Mouse (Mus musculus) erythroid progenitor cell, adult 5-6 weeks (primary cell): ENCODE measurements around the gene Ccdc8. TPM values are rescaled to one million over a fixed set of nuclear protein-coding genes. Genes with fewer than 3 reads are reported as not detected.

Experiments
- ATAC-seq: replicated peaks from 2 replicates; pipeline ENCODE4 v1.8.0; 2016; ENCODE audit warnings: moderate number of reproducible peaks, mild to moderate bottlenecking, moderate TSS enrichment, inconsistent platforms; ENCODE audit not compliant: poor library complexity, low FRiP score, severe bottlenecking
- total RNA-seq, 2 experiments: library from RNA; stranded (forward) in 1 of 2; stranded (reverse) in 1 of 2; fragments of 150-400 nt in 1 of 2; fragments of 186-747, 209-891 nt in 1 of 2; gene quantifications; 2 replicates each; pipeline versions ENCODE4 v1.2.3 to v1.2.4; 2015 to 2017; ENCODE audit warnings: low replicate concordance in 2 of 2

The Ccdc8 gene
- total RNA-seq, 2 experiments from 2014 or later = not detected

- ATAC-seq = no peak
Measured at GRCm38 (mm10) chr7:17030239-17030638, 37.7 kb downstream of the Ccdc8 start.

- ATAC-seq = no peak
Measured at GRCm38 (mm10) chr7:17038018-17038695, 45.6 kb downstream of the Ccdc8 start.

- ATAC-seq = no peak
Measured at GRCm38 (mm10) chr7:17039373-17039772, 46.9 kb downstream of the Ccdc8 start.

GRCm38 (mm10) chr7:17045743-17046142 is 53.2 kb downstream of the Ccdc8 start:
- no peak for ATAC-seq

Other genes with a start within 250 kb of the Ccdc8 start
- gene Slc1a5, start 211.4 kb upstream of the Ccdc8 start, total RNA-seq (2015; ENCODE audit: low replicate concordance) = 596 and 609 TPM in 2 replicates
- 412 and 455 TPM in 2 replicates for gene Slc1a5, start 211.4 kb upstream of the Ccdc8 start, total RNA-seq (2017; ENCODE audit: low replicate concordance)
- gene Strn4, start 176.8 kb upstream of the Ccdc8 start, total RNA-seq (2015; ENCODE audit: low replicate concordance) = 75.0 and 87.2 TPM in 2 replicates
- gene Strn4, start 176.8 kb upstream of the Ccdc8 start, total RNA-seq (2017; ENCODE audit: low replicate concordance) = 76.9 and 128 TPM in 2 replicates
- 6.5 and 7.5 TPM in 2 replicates for gene Fkrp, start 176.0 kb upstream of the Ccdc8 start, total RNA-seq (2015; ENCODE audit: low replicate concordance)
- 4.9 and 19.6 TPM in 2 replicates for gene Fkrp, start 176.0 kb upstream of the Ccdc8 start, total RNA-seq (2017; ENCODE audit: low replicate concordance)
- gene Prkd2, start 149.8 kb upstream of the Ccdc8 start, total RNA-seq (2015; ENCODE audit: low replicate concordance) = 8.3 and 18.4 TPM in 2 replicates
- gene Prkd2, start 149.8 kb upstream of the Ccdc8 start, total RNA-seq (2017; ENCODE audit: low replicate concordance) = 3.8 and 4.9 TPM in 2 replicates
- gene Dact3, start 117.4 kb upstream of the Ccdc8 start, total RNA-seq (2015; ENCODE audit: low replicate concordance) = not detected in 2 replicates
- gene Dact3, start 117.4 kb upstream of the Ccdc8 start, total RNA-seq (2017; ENCODE audit: low replicate concordance) = not detected in 2 replicates
- not detected in 2 replicates for gene Gng8, start 100.9 kb upstream of the Ccdc8 start, total RNA-seq (2015; ENCODE audit: low replicate concordance)
- not detected in 2 replicates for gene Gng8, start 100.9 kb upstream of the Ccdc8 start, total RNA-seq (2017; ENCODE audit: low replicate concordance)
- gene Ptgir, start 86.2 kb upstream of the Ccdc8 start, total RNA-seq (2015; ENCODE audit: low replicate concordance) = 0.36 and 6.7 TPM in 2 replicates
- 1.9 and 2.0 TPM in 2 replicates for gene Ptgir, start 86.2 kb upstream of the Ccdc8 start, total RNA-seq (2017; ENCODE audit: low replicate concordance)
- 131 and 141 TPM in 2 replicates for gene Calm3, start 68.6 kb upstream of the Ccdc8 start, total RNA-seq (2015; ENCODE audit: low replicate concordance)
- 258 and 325 TPM in 2 replicates for gene Calm3, start 68.6 kb upstream of the Ccdc8 start, total RNA-seq (2017; ENCODE audit: low replicate concordance)
- gene Pnmal2, start 48.0 kb upstream of the Ccdc8 start, total RNA-seq (2015; ENCODE audit: low replicate concordance) = not detected in 2 replicates
- not detected in 2 replicates for gene Pnmal2, start 48.0 kb upstream of the Ccdc8 start, total RNA-seq (2017; ENCODE audit: low replicate concordance)
- gene Pnmal1, start 33.0 kb upstream of the Ccdc8 start, total RNA-seq (2015; ENCODE audit: low replicate concordance) = not detected in 2 replicates
- not detected in 2 replicates for gene Pnmal1, start 33.0 kb upstream of the Ccdc8 start, total RNA-seq (2017; ENCODE audit: low replicate concordance)
- 0.72 TPM in 1 of 2 replicates, not detected in the other for gene Gm42372, start 9.6 kb upstream of the Ccdc8 start, total RNA-seq (2015; ENCODE audit: low replicate concordance)
- gene Gm42372, start 9.6 kb upstream of the Ccdc8 start, total RNA-seq (2017; ENCODE audit: low replicate concordance) = 0.13 and 0.53 TPM in 2 replicates
- 22.6 and 26.3 TPM in 2 replicates for gene Ppp5c, start 35.2 kb downstream of the Ccdc8 start, total RNA-seq (2015; ENCODE audit: low replicate concordance)
- 20.7 and 20.9 TPM in 2 replicates for gene Ppp5c, start 35.2 kb downstream of the Ccdc8 start, total RNA-seq (2017; ENCODE audit: low replicate concordance)
- gene Hif3a, start 69.7 kb downstream of the Ccdc8 start, total RNA-seq (2015; ENCODE audit: low replicate concordance) = 1.4 TPM in 1 of 2 replicates, not detected in the other
- 0.13 TPM in 1 of 2 replicates, not detected in the other for gene Hif3a, start 69.7 kb downstream of the Ccdc8 start, total RNA-seq (2017; ENCODE audit: low replicate concordance)
- 0.72 TPM in 1 of 2 replicates, not detected in the other for gene Psg16, start 81.3 kb downstream of the Ccdc8 start, total RNA-seq (2015; ENCODE audit: low replicate concordance)
- not detected in 2 replicates for gene Psg16, start 81.3 kb downstream of the Ccdc8 start, total RNA-seq (2017; ENCODE audit: low replicate concordance)
- gene Ceacam3, start 157.6 kb downstream of the Ccdc8 start, total RNA-seq (2015; ENCODE audit: low replicate concordance) = not detected in 2 replicates
- not detected in 2 replicates for gene Ceacam3, start 157.6 kb downstream of the Ccdc8 start, total RNA-seq (2017; ENCODE audit: low replicate concordance)
- gene Psg29, start 210.8 kb downstream of the Ccdc8 start, total RNA-seq (2015; ENCODE audit: low replicate concordance) = not detected in 2 replicates
- not detected in 2 replicates for gene Psg29, start 210.8 kb downstream of the Ccdc8 start, total RNA-seq (2017; ENCODE audit: low replicate concordance)